Mouse (Mus musculus) MEL (cell line): ENCODE results near the gene Gm28042. TPM values are rescaled to one million over a fixed set of nuclear protein-coding genes. Genes with fewer than 3 reads are reported as not detected.

Source experiments
- DNase-seq: peaks from one replicate; pipeline ENCODE4 v3.0.0; 2011; ENCODE audit warnings: low read depth, low spot score
- H3K27ac ChIP-seq: 2 replicates; pipeline ENCODE4 v1.5.1; 2012; ENCODE audit warnings: low read depth, mild to moderate bottlenecking, control low read depth, low read length, moderate library complexity; ENCODE audit not compliant: control insufficient read depth
- H3K27me3 ChIP-seq, 2 experiments: fragments of 150-350 bp in 1 of 2; sonication (generic) in 1 of 2; 2 replicates each; pipeline ENCODE4 v1.6.1; 2012; ENCODE audit warnings: low read length in 2 of 2, mild to moderate bottlenecking in 2 of 2, improper control_type of control experiment in 1 of 2, moderate library complexity in 1 of 2; ENCODE audit not compliant: insufficient read depth in 2 of 2, control insufficient read depth in 1 of 2
- H3K36me3 ChIP-seq, 2 experiments: 2 replicates each; pipeline ENCODE4 v1.6.1; 2012 to 2014; ENCODE audit warnings: low read length in 2 of 2, improper control_type of control experiment in 1 of 2, inconsistent platforms in 1 of 2, mild to moderate bottlenecking in 1 of 2; ENCODE audit not compliant: insufficient read depth in 2 of 2, control insufficient read depth in 1 of 2
- H3K4me1 ChIP-seq, 2 experiments: fragments of 150-350 bp in 1 of 2; sonication (generic) in 1 of 2; 2 replicates each; pipeline ENCODE4 v1.6.1; 2012; ENCODE audit warnings: low read length in 2 of 2, improper control_type of control experiment in 1 of 2, mild to moderate bottlenecking in 1 of 2; ENCODE audit not compliant: insufficient read depth in 2 of 2, control insufficient read depth in 1 of 2
- H3K4me3 ChIP-seq, 2 experiments: fragments of 150-350 bp in 1 of 2; sonication (generic) in 1 of 2; 2 replicates each; pipeline ENCODE4 v1.5.1; 2012; ENCODE audit warnings: low read depth in 2 of 2, low read length in 2 of 2, mild to moderate bottlenecking in 2 of 2, moderate library complexity in 2 of 2, control low read depth in 1 of 2, improper control_type of control experiment in 1 of 2; ENCODE audit not compliant: control insufficient read depth in 1 of 2, insufficient read depth in 1 of 2
- H3K79me2 ChIP-seq: 2 replicates; pipeline ENCODE4 v1.6.1; 2012; ENCODE audit warnings: mild to moderate bottlenecking, low read length, moderate library complexity; ENCODE audit not compliant: control insufficient read depth, poor library complexity, insufficient read depth
- H3K9ac ChIP-seq: 2 replicates; pipeline ENCODE4 v1.6.1; 2012; ENCODE audit warnings: low read depth, mild to moderate bottlenecking, control low read depth, low read length, moderate library complexity; ENCODE audit not compliant: control insufficient read depth, poor library complexity, severe bottlenecking
- H3K9me3 ChIP-seq: fragments of 150-350 bp; sonication (generic); replicated peaks from 2 replicates; pipeline ENCODE4 v1.6.1; 2012; ENCODE audit warnings: mild to moderate bottlenecking, low read length, improper control_type of control experiment, moderate library complexity; ENCODE audit not compliant: insufficient read depth
- BHLHE40 ChIP-seq: IDR thresholded peaks from 2 replicates; pipeline ENCODE4 v1.6.1; 2012; ENCODE audit warnings: low read depth, mild to moderate bottlenecking, inconsistent platforms, low read length, improper control_type of control experiment, borderline replicate concordance
- CHD1 ChIP-seq: IDR thresholded peaks from 2 replicates; pipeline ENCODE4 v1.6.1; 2012; ENCODE audit warnings: low read depth, mild to moderate bottlenecking, inconsistent platforms, low read length, improper control_type of control experiment
- CHD2 ChIP-seq: IDR thresholded peaks from 2 replicates; pipeline ENCODE4 v1.6.1; 2011; ENCODE audit warnings: low read length, improper control_type of control experiment
- CTCF ChIP-seq, 3 experiments: IDR thresholded peaks in 2 of 3; conservative IDR thresholded peaks in 1 of 3; 2 replicates each; pipeline ENCODE4 v1.5.1; 2011 to 2012; ENCODE audit warnings: low read length in 3 of 3, low read depth in 2 of 3, mild to moderate bottlenecking in 2 of 3, improper control_type of control experiment in 1 of 3, inconsistent platforms in 1 of 3, mixed read lengths in 1 of 3, moderate library complexity in 1 of 3; ENCODE audit not compliant: control insufficient read depth in 1 of 3, insufficient read depth in 1 of 3, poor library complexity in 1 of 3, severe bottlenecking in 1 of 3
- E2F4 ChIP-seq: IDR thresholded peaks from 2 replicates; pipeline ENCODE4 v1.6.1; 2011; ENCODE audit warnings: low read depth, low read length, improper control_type of control experiment, borderline replicate concordance
- ELF1 ChIP-seq: IDR thresholded peaks from 2 replicates; pipeline ENCODE4 v1.6.1; 2014; ENCODE audit warnings: low read depth, mild to moderate bottlenecking, inconsistent platforms, low read length, improper control_type of control experiment, moderate library complexity
- EP300 ChIP-seq, 2 experiments: IDR thresholded peaks; 2 replicates each; pipeline ENCODE4 v1.6.1; 2011; ENCODE audit warnings: improper control_type of control experiment in 2 of 2, low read length in 2 of 2, low read depth in 1 of 2, mild to moderate bottlenecking in 1 of 2
- ETS1 ChIP-seq: IDR thresholded peaks from 2 replicates; pipeline ENCODE4 v1.6.1; 2012; ENCODE audit warnings: low read depth, mild to moderate bottlenecking, inconsistent platforms, low read length, improper control_type of control experiment, moderate library complexity
- GABPA ChIP-seq: IDR thresholded peaks from 2 replicates; pipeline ENCODE4 v1.6.1; 2012; ENCODE audit warnings: low read depth, mild to moderate bottlenecking, inconsistent platforms, low read length, improper control_type of control experiment, moderate library complexity
- GATA1 ChIP-seq: IDR thresholded peaks from 2 replicates; pipeline ENCODE4 v1.6.1; 2011; ENCODE audit warnings: low read depth, low read length, improper control_type of control experiment
- HCFC1 ChIP-seq: IDR thresholded peaks from 2 replicates; pipeline ENCODE4 v1.6.1; 2012; ENCODE audit warnings: low read depth, mild to moderate bottlenecking, inconsistent platforms, low read length, improper control_type of control experiment, moderate library complexity
- JUND ChIP-seq: IDR thresholded peaks from 2 replicates; pipeline ENCODE4 v1.6.1; 2011; ENCODE audit warnings: low read depth, mild to moderate bottlenecking, improper control_type of control experiment, low read length
- KAT2A ChIP-seq: conservative IDR thresholded peaks from 2 replicates; pipeline ENCODE4 v1.6.1; 2012; ENCODE audit warnings: low read depth, low read length, improper control_type of control experiment, inconsistent platforms
- MAFK ChIP-seq: IDR thresholded peaks from 2 replicates; pipeline ENCODE4 v1.6.1; 2011; ENCODE audit warnings: low read depth, mild to moderate bottlenecking, low read length, improper control_type of control experiment, borderline replicate concordance
- MAX ChIP-seq: IDR thresholded peaks from 2 replicates; pipeline ENCODE4 v1.6.1; 2011; ENCODE audit warnings: low read length, improper control_type of control experiment
- MEF2A ChIP-seq: IDR thresholded peaks from 2 replicates; pipeline ENCODE4 v1.6.1; 2014; ENCODE audit warnings: low read depth, mild to moderate bottlenecking, inconsistent platforms, low read length, improper control_type of control experiment; ENCODE audit not compliant: poor library complexity, insufficient replicate concordance, severe bottlenecking; ENCODE audit errors: extremely low read depth
- MXI1 ChIP-seq: IDR thresholded peaks from 2 replicates; pipeline ENCODE4 v1.6.1; 2011; ENCODE audit warnings: mild to moderate bottlenecking, low read depth, low read length, improper control_type of control experiment
- MYB ChIP-seq: IDR thresholded peaks from 2 replicates; pipeline ENCODE4 v1.6.1; 2011; ENCODE audit warnings: mild to moderate bottlenecking, low read depth, low read length, improper control_type of control experiment
- MYC ChIP-seq: IDR thresholded peaks from 2 replicates; pipeline ENCODE4 v1.6.1; 2011; ENCODE audit warnings: low read depth, mild to moderate bottlenecking, low read length, improper control_type of control experiment, moderate library complexity
- NELFE ChIP-seq: IDR thresholded peaks from 2 replicates; pipeline ENCODE4 v1.6.1; 2011; ENCODE audit warnings: low read depth, low read length, improper control_type of control experiment
- NRF1 ChIP-seq: IDR thresholded peaks from 2 replicates; pipeline ENCODE4 v1.6.1; 2014; ENCODE audit warnings: low read depth, mild to moderate bottlenecking, inconsistent platforms, low read length, improper control_type of control experiment, moderate library complexity; ENCODE audit not compliant: poor library complexity, insufficient read depth, severe bottlenecking
- POLR2A ChIP-seq, 2 experiments: IDR thresholded peaks; 2 replicates each; pipeline ENCODE4 v1.6.1; 2011 to 2012; ENCODE audit warnings: low read length in 2 of 2, mild to moderate bottlenecking in 2 of 2, control low read depth in 1 of 2, improper control_type of control experiment in 1 of 2, low read depth in 1 of 2, moderate library complexity in 1 of 2; ENCODE audit not compliant: control insufficient read depth in 1 of 2, insufficient read depth in 1 of 2, poor library complexity in 1 of 2
- POLR2AphosphoS2 ChIP-seq: IDR thresholded peaks from 2 replicates; pipeline ENCODE4 v1.6.1; 2011; ENCODE audit warnings: low read length, improper control_type of control experiment
- POLR2AphosphoS5 ChIP-seq: IDR thresholded peaks from 2 replicates; pipeline ENCODE4 v1.6.1; 2012; ENCODE audit warnings: low read depth, borderline replicate concordance, mild to moderate bottlenecking, inconsistent platforms, low read length, moderate library complexity, mixed read lengths
- RAD21 ChIP-seq: IDR thresholded peaks from 2 replicates; pipeline ENCODE4 v1.6.1; 2011; ENCODE audit warnings: mild to moderate bottlenecking, low read depth, low read length, improper control_type of control experiment
- RCOR1 ChIP-seq: IDR thresholded peaks from 2 replicates; pipeline ENCODE4 v1.6.1; 2012; ENCODE audit warnings: low read depth, mild to moderate bottlenecking, inconsistent platforms, low read length, improper control_type of control experiment
- SIN3A ChIP-seq: IDR thresholded peaks from 2 replicates; pipeline ENCODE4 v1.6.1; 2012; ENCODE audit warnings: low read length, improper control_type of control experiment, inconsistent platforms
- SMC3 ChIP-seq: IDR thresholded peaks from 2 replicates; pipeline ENCODE4 v1.6.1; 2011; ENCODE audit warnings: low read depth, low read length, improper control_type of control experiment
- TAL1 ChIP-seq: IDR thresholded peaks from 2 replicates; pipeline ENCODE4 v1.6.1; 2012; ENCODE audit warnings: mild to moderate bottlenecking, inconsistent platforms, low read length, moderate library complexity, mixed read lengths
- TBP ChIP-seq: IDR thresholded peaks from 2 replicates; pipeline ENCODE4 v1.8.0; 2011; ENCODE audit warnings: low read depth, low read length, improper control_type of control experiment
- TCF12 ChIP-seq: IDR thresholded peaks from 2 replicates; pipeline ENCODE4 v1.6.1; 2014; ENCODE audit warnings: low read depth, mild to moderate bottlenecking, inconsistent platforms, low read length, improper control_type of control experiment, moderate library complexity
- UBTF ChIP-seq: IDR thresholded peaks from 2 replicates; pipeline ENCODE4 v1.6.1; 2012; ENCODE audit warnings: low read depth, mild to moderate bottlenecking, inconsistent platforms, low read length, improper control_type of control experiment, moderate library complexity, borderline replicate concordance; ENCODE audit not compliant: insufficient read depth
- USF1 ChIP-seq: IDR thresholded peaks from 2 replicates; pipeline ENCODE4 v1.6.1; 2014; ENCODE audit warnings: low read depth, mild to moderate bottlenecking, inconsistent platforms, low read length, improper control_type of control experiment, moderate library complexity
- USF2 ChIP-seq, 2 experiments: IDR thresholded peaks; 2 replicates each; pipeline ENCODE4 v1.6.1; 2011 to 2012; ENCODE audit warnings: improper control_type of control experiment in 2 of 2, low read length in 2 of 2, borderline replicate concordance in 1 of 2, inconsistent platforms in 1 of 2, low read depth in 1 of 2, mild to moderate bottlenecking in 1 of 2; ENCODE audit not compliant: insufficient read depth in 1 of 2
- ZC3H11A ChIP-seq: IDR thresholded peaks from 2 replicates; pipeline ENCODE4 v1.6.1; 2012; ENCODE audit warnings: low read depth, mild to moderate bottlenecking, inconsistent platforms, low read length, improper control_type of control experiment
- ZKSCAN1 ChIP-seq: IDR thresholded peaks from 2 replicates; pipeline ENCODE4 v1.6.1; 2012; ENCODE audit warnings: low read depth, mild to moderate bottlenecking, inconsistent platforms, low read length, improper control_type of control experiment, moderate library complexity
- ZMIZ1 ChIP-seq: IDR thresholded peaks from 2 replicates; pipeline ENCODE4 v1.6.1; 2012; ENCODE audit warnings: low read depth, mild to moderate bottlenecking, inconsistent platforms, low read length, improper control_type of control experiment, moderate library complexity
- ZNF384 ChIP-seq: IDR thresholded peaks from 2 replicates; pipeline ENCODE4 v1.6.1; 2012; ENCODE audit warnings: low read depth, mild to moderate bottlenecking, inconsistent platforms, low read length, improper control_type of control experiment
- polyA plus RNA-seq, 2 experiments: library from polyadenylated mRNA; stranded (reverse) in 1 of 2; unstranded in 1 of 2; fragments of >175 nt in 1 of 2; fragments of >200 nt in 1 of 2; gene quantifications; 2 replicates each; pipeline versions ENCODE4 v1.2.1 to v1.2.4; 2012; ENCODE audit warnings: low replicate concordance in 2 of 2, low read depth in 1 of 2; ENCODE audit not compliant: insufficient read length in 2 of 2, insufficient read depth in 1 of 2, missing spikeins in 1 of 2
- total RNA-seq: library from RNA; depleted of rRNA; stranded (reverse); fragments of 300-350 nt; gene quantifications from 2 replicates; pipeline ENCODE4 v1.2.3, GENCODE M21; 2012

The Gm28042 gene
- total and polyA plus RNA-seq, 3 experiments: 0.96 to 1.7 TPM; not detected in 1

- no peak overlapping the region for H3K4me3 ChIP-seq
- peak overlapping the region; percentile 56 for H3K27ac ChIP-seq
- DNase-seq: peak; percentile 61
- H3K9ac ChIP-seq: peak overlapping the region; percentile 30; the same call in 1 of the 2 replicates
- H3K4me1 ChIP-seq: peaks cover 13 to 29% of the 10 kb centered on the region in 2 experiments
- peaks cover 0 to 32% of the 10 kb centered on the region in 2 experiments; a peak in 2 of 4 replicates for H3K36me3 ChIP-seq
- no peaks in the 10 kb centered on the region for H3K9me3 ChIP-seq
- no peaks in the 10 kb centered on the region for H3K27me3 ChIP-seq
- no peaks in the 10 kb centered on the region for H3K79me2 ChIP-seq
- TF ChIP-seq NELFE (no peak), E2F4 (no peak), GATA1 (peak; percentile 83), TCF12 (peak; percentile 55; the same call in 1 of the 2 replicates), RAD21 (no peak), ZKSCAN1 (no peak), MYB (no peak), RCOR1 (no peak), MAX (no peak), NRF1 (no peak), CHD1 (no peak), GABPA (no peak), HCFC1 (no peak), MAFK (no peak), KAT2A (no peak), ZC3H11A (no peak), ELF1 (no peak), USF2 (IDR thresholded peaks at IDR 0.05; ENCODE audit: borderline replicate concordance in 1 of 2, insufficient read depth in 1 of 2, low read depth in 1 of 2, low read length in 2 of 2) (no peak), SIN3A (0 out of 2 replicates have a peak, but pooled peaks have one; percentile 25), ZNF384 (peak; percentile 68), BHLHE40 (no peak), CHD2 (no peak), TBP (no peak), USF1 (no peak), MXI1 (no peak), UBTF (no peak), CTCF (IDR thresholded peaks at IDR 0.05 in 2 of 3, conservative IDR thresholded peaks at IDR 0.05 in 1 of 3; ENCODE audit: control insufficient read depth in 1 of 3, insufficient read depth in 1 of 3, low read depth in 2 of 3, low read length in 3 of 3, poor library complexity in 1 of 3, severe bottlenecking in 1 of 3) (no peak), ZMIZ1 (no peak), POLR2A (IDR thresholded peaks at IDR 0.05; ENCODE audit: control insufficient read depth in 1 of 2, insufficient read depth in 1 of 2, low read depth in 1 of 2, low read length in 2 of 2, poor library complexity in 1 of 2) (no peak), SMC3 (no peak), POLR2AphosphoS2 (no peak), JUND (no peak), POLR2AphosphoS5 (no peak), MYC (no peak), TAL1 (0 out of 2 replicates have a peak, but pooled peaks have one; percentile 5), EP300 (IDR thresholded peaks at IDR 0.05; ENCODE audit: low read depth in 1 of 2, low read length in 2 of 2) (peak; percentile 58 to 62; a peak in 2 of 4 replicates), MEF2A (no peak), ETS1 (no peak)
These were observed 11.4 kb upstream of the Gm28042 start for GRCm38 (mm10) chr2:120015882-120016281.
